Mouse (Mus musculus): Measurements from ENCODE around the gene Xrn2. TPM values are rescaled to one million over a fixed set of nuclear protein-coding genes. Genes with fewer than 3 reads are reported as not detected.
A peak's percentile ranks its signal among the peaks of the same experiment; 100 is the strongest.
"Not testable (repeated sequence)": the region's sequence is repeated elsewhere in the genome, so short reads cannot be mapped to it uniquely, and the experiment has no call there.

Gene Xrn2
- polyA plus RNA-seq, 1 experiment from 2014 or later: 80.9 TPM

GRCm38 (mm10) chr2:147010952-147011351 is 1.8 kb upstream of the Xrn2 start:
- 96% methylated on average over 9 of the region's 9 CpGs for WGBS
- Histone ChIP-seq H3K36me3 (replicated peaks; ENCODE audit: control insufficient read depth, insufficient read depth) (no peaks in the 10 kb centered on the region), H3K27ac (no peak overlapping the region), H3K27me3 (ENCODE audit: control insufficient read depth, insufficient read depth, low read length) (no peaks in the 10 kb centered on the region), H3K4me2 (replicated peaks) (no peak overlapping the region), H3K9ac (no peak overlapping the region), H3K4me1 (replicated peaks; ENCODE audit: control insufficient read depth, insufficient read depth, low read length) (peaks cover 21% of the 10 kb centered on the region), H3K9me3 (ENCODE audit: control insufficient read depth, low read length) (no peaks in the 10 kb centered on the region), H3K4me3 (replicated peaks; ENCODE audit: low read length) (no peak overlapping the region)
- no peak for ATAC-seq (ENCODE audit: low FRiP score)
- DNase-seq (ENCODE audit: low spot score): no peak

- 86% methylated on average over 3 of the region's 3 CpGs for WGBS
- no peaks in the 10 kb centered on the region for H3K36me3 ChIP-seq (replicated peaks; ENCODE audit: control insufficient read depth, insufficient read depth)
- peak overlapping the region; percentile 72; the same call in 1 of the 2 replicates for H3K4me3 ChIP-seq (replicated peaks; ENCODE audit: low read length)
- DNase-seq (ENCODE audit: low spot score) (no peak), ATAC-seq (ENCODE audit: low FRiP score) (no peak)
- no peak overlapping the region for H3K27ac ChIP-seq
- H3K9ac ChIP-seq: peak overlapping the region; percentile 74; the same call in 1 of the 2 replicates
- peak overlapping the region; percentile 69 for H3K4me2 ChIP-seq (replicated peaks)
- H3K9me3 ChIP-seq (ENCODE audit: control insufficient read depth, low read length): no peaks in the 10 kb centered on the region
- H3K4me1 ChIP-seq (replicated peaks; ENCODE audit: control insufficient read depth, insufficient read depth, low read length): peaks cover 21% of the 10 kb centered on the region
- no peaks in the 10 kb centered on the region for H3K27me3 ChIP-seq (ENCODE audit: control insufficient read depth, insufficient read depth, low read length)
Measured at GRCm38 (mm10) chr2:147011474-147012140, 1.2 kb upstream of the Xrn2 start.

GRCm38 (mm10) chr2:147012141-147012622 is 614 bp upstream of the Xrn2 start:
- ATAC-seq (ENCODE audit: low FRiP score) (no peak), DNase-seq (ENCODE audit: low spot score) (no peak)
- no peaks in the 10 kb centered on the region for H3K27me3 ChIP-seq (ENCODE audit: control insufficient read depth, insufficient read depth, low read length)
- peak overlapping the region; percentile 72 for H3K4me3 ChIP-seq (replicated peaks; ENCODE audit: low read length)
- peak overlapping the region; percentile 74 for H3K9ac ChIP-seq
- peaks cover 21% of the 10 kb centered on the region for H3K4me1 ChIP-seq (replicated peaks; ENCODE audit: control insufficient read depth, insufficient read depth, low read length)
- H3K36me3 ChIP-seq (replicated peaks; ENCODE audit: control insufficient read depth, insufficient read depth): no peaks in the 10 kb centered on the region
- H3K9me3 ChIP-seq (ENCODE audit: control insufficient read depth, low read length): no peaks in the 10 kb centered on the region
- peak overlapping the region; percentile 69 for H3K4me2 ChIP-seq (replicated peaks)
- H3K27ac ChIP-seq: peak overlapping the region; percentile 92
- 49% methylated on average over 7 of the region's 7 CpGs for WGBS

- ATAC-seq (ENCODE audit: low FRiP score) (peak; percentile 89), DNase-seq (ENCODE audit: low spot score) (peak; percentile 68)
- Histone ChIP-seq H3K4me2 (replicated peaks) (peak overlapping the region; percentile 69), H3K36me3 (replicated peaks; ENCODE audit: control insufficient read depth, insufficient read depth) (no peaks in the 10 kb centered on the region), H3K4me3 (replicated peaks; ENCODE audit: low read length) (peak overlapping the region; percentile 72), H3K4me1 (replicated peaks; ENCODE audit: control insufficient read depth, insufficient read depth, low read length) (peaks cover 21% of the 10 kb centered on the region), H3K9me3 (ENCODE audit: control insufficient read depth, low read length) (no peaks in the 10 kb centered on the region), H3K9ac (peak overlapping the region; percentile 74), H3K27me3 (ENCODE audit: control insufficient read depth, insufficient read depth, low read length) (no peaks in the 10 kb centered on the region), H3K27ac (peak overlapping the region; percentile 92)
- WGBS: under 1% methylated on average over 48 of the region's 59 CpGs
Measured at GRCm38 (mm10) chr2:147013194-147013969, 586 bp downstream of the Xrn2 start.

- no peaks in the 10 kb centered on the region for H3K9me3 ChIP-seq (ENCODE audit: control insufficient read depth, low read length)
- H3K36me3 ChIP-seq (replicated peaks; ENCODE audit: control insufficient read depth, insufficient read depth): no peaks in the 10 kb centered on the region
- 28% methylated on average over 15 of the region's 15 CpGs for WGBS
- H3K4me3 ChIP-seq (replicated peaks; ENCODE audit: low read length): peak overlapping the region; percentile 72
- H3K4me2 ChIP-seq (replicated peaks): peak overlapping the region; percentile 69
- 0 out of 2 replicates have a peak overlapping the region, but pooled peaks have one; percentile 92 for H3K27ac ChIP-seq
- H3K27me3 ChIP-seq (ENCODE audit: control insufficient read depth, insufficient read depth, low read length): no peaks in the 10 kb centered on the region
- H3K4me1 ChIP-seq (replicated peaks; ENCODE audit: control insufficient read depth, insufficient read depth, low read length): peaks cover 21% of the 10 kb centered on the region
- no peak for ATAC-seq (ENCODE audit: low FRiP score)
- DNase-seq (ENCODE audit: low spot score): no peak
- peak overlapping the region; percentile 74 for H3K9ac ChIP-seq
Measured at GRCm38 (mm10) chr2:147014101-147014886, 1.5 kb downstream of the Xrn2 start.

GRCm38 (mm10) chr2:147022041-147022440 is 9.2 kb downstream of the Xrn2 start:
- not testable (repeated sequence) for H3K9ac ChIP-seq; H3K27me3 ChIP-seq (ENCODE audit: control insufficient read depth, insufficient read depth, low read length); DNase-seq (ENCODE audit: low spot score); ATAC-seq (ENCODE audit: low FRiP score); H3K4me1 ChIP-seq (replicated peaks; ENCODE audit: control insufficient read depth, insufficient read depth, low read length); H3K4me2 ChIP-seq (replicated peaks); H3K27ac ChIP-seq; H3K9me3 ChIP-seq (ENCODE audit: control insufficient read depth, low read length); H3K4me3 ChIP-seq (replicated peaks; ENCODE audit: low read length)
- 100% methylated on average over 1 of the region's 1 CpGs for WGBS
- peaks cover 20% of the 10 kb centered on the region for H3K36me3 ChIP-seq (replicated peaks; ENCODE audit: control insufficient read depth, insufficient read depth)

- H3K27ac ChIP-seq: no peak overlapping the region
- DNase-seq (ENCODE audit: low spot score): no peak
- no peaks in the 10 kb centered on the region for H3K4me1 ChIP-seq (replicated peaks; ENCODE audit: control insufficient read depth, insufficient read depth, low read length)
- H3K9me3 ChIP-seq (ENCODE audit: control insufficient read depth, low read length): no peaks in the 10 kb centered on the region
- no peak overlapping the region for H3K4me2 ChIP-seq (replicated peaks)
- peaks cover 31% of the 10 kb centered on the region for H3K36me3 ChIP-seq (replicated peaks; ENCODE audit: control insufficient read depth, insufficient read depth)
- no peak overlapping the region for H3K4me3 ChIP-seq (replicated peaks; ENCODE audit: low read length)
- no peak overlapping the region for H3K9ac ChIP-seq
- 91% methylated on average over 5 of the region's 5 CpGs for whole genome bisulfite sequencing
- H3K27me3 ChIP-seq (ENCODE audit: control insufficient read depth, insufficient read depth, low read length): no peaks in the 10 kb centered on the region
- ATAC-seq (ENCODE audit: low FRiP score): no peak
Measured at GRCm38 (mm10) chr2:147023067-147023466, 10.3 kb downstream of the Xrn2 start.

GRCm38 (mm10) chr2:147023560-147023959 is 10.8 kb downstream of the Xrn2 start:
- WGBS: 93% methylated on average over 4 of the region's 4 CpGs
- DNase-seq (ENCODE audit: low spot score) (no peak), ATAC-seq (ENCODE audit: low FRiP score) (no peak)
- Histone ChIP-seq H3K9me3 (ENCODE audit: control insufficient read depth, low read length) (no peaks in the 10 kb centered on the region), H3K36me3 (replicated peaks; ENCODE audit: control insufficient read depth, insufficient read depth) (peaks cover 36% of the 10 kb centered on the region), H3K4me2 (replicated peaks) (no peak overlapping the region), H3K4me1 (replicated peaks; ENCODE audit: control insufficient read depth, insufficient read depth, low read length) (no peaks in the 10 kb centered on the region), H3K27ac (no peak overlapping the region), H3K9ac (no peak overlapping the region), H3K4me3 (replicated peaks; ENCODE audit: low read length) (no peak overlapping the region), H3K27me3 (ENCODE audit: control insufficient read depth, insufficient read depth, low read length) (no peaks in the 10 kb centered on the region)

GRCm38 (mm10) chr2:147033065-147033464 is 20.3 kb downstream of the Xrn2 start:
- no peaks in the 10 kb centered on the region for H3K4me1 ChIP-seq (replicated peaks; ENCODE audit: control insufficient read depth, insufficient read depth, low read length)
- H3K4me2 ChIP-seq (replicated peaks): no peak overlapping the region
- H3K27me3 ChIP-seq (ENCODE audit: control insufficient read depth, insufficient read depth, low read length): no peaks in the 10 kb centered on the region
- H3K9me3 ChIP-seq (ENCODE audit: control insufficient read depth, low read length): no peaks in the 10 kb centered on the region
- WGBS: 50% methylated on average over 2 of the region's 2 CpGs
- no peak overlapping the region for H3K27ac ChIP-seq
- ATAC-seq (ENCODE audit: low FRiP score) (no peak), DNase-seq (ENCODE audit: low spot score) (no peak)
- peaks cover 67% of the 10 kb centered on the region for H3K36me3 ChIP-seq (replicated peaks; ENCODE audit: control insufficient read depth, insufficient read depth)
- H3K9ac ChIP-seq: no peak overlapping the region
- H3K4me3 ChIP-seq (replicated peaks; ENCODE audit: low read length): no peak overlapping the region

Data from hindbrain, embryonic 14.5 days (tissue).